Mouse (Mus musculus) heart, embryonic 13.5 days (tissue): ENCODE results near the gene Man2a1. TPM values are rescaled to one million over a fixed set of nuclear protein-coding genes. Genes with fewer than 3 reads are reported as not detected.

ENCODE experiments used
- ATAC-seq: fragments of 200-750 bp; cut with Nextera tagmentation; 2 replicates; pipeline ENCODE4 v1.8.0; 2017; ENCODE audit warnings: moderate TSS enrichment; ENCODE audit not compliant: insufficient number of reproducible peaks, low FRiP score, low TSS enrichment; ENCODE audit errors: extremely low read depth
- H3K27ac ChIP-seq: fragments of 300-500 bp; sonication (generic); replicated peaks from 2 replicates; pipeline ENCODE4 v1.5.1; 2015; ENCODE audit warnings: moderate library complexity, mild to moderate bottlenecking, inconsistent platforms
- H3K27me3 ChIP-seq: fragments of 300-500 bp; sonication (generic); replicated peaks from 2 replicates; pipeline ENCODE4 v1.6.1; 2015; ENCODE audit warnings: mild to moderate bottlenecking, inconsistent platforms
- H3K36me3 ChIP-seq: fragments of 300-500 bp; sonication (generic); 2 replicates; pipeline ENCODE4 v1.6.1; 2015; ENCODE audit warnings: mild to moderate bottlenecking, inconsistent platforms
- H3K4me1 ChIP-seq: fragments of 300-500 bp; sonication (generic); 2 replicates; pipeline ENCODE4 v1.6.1; 2015; ENCODE audit warnings: inconsistent platforms
- H3K4me2 ChIP-seq: fragments of 300-500 bp; sonication (generic); 2 replicates; pipeline ENCODE4 v1.6.1; 2015; ENCODE audit warnings: inconsistent platforms, mild to moderate bottlenecking, moderate library complexity
- H3K4me3 ChIP-seq: fragments of 300-500 bp; sonication (generic); 2 replicates; pipeline ENCODE4 v1.5.1; 2015; ENCODE audit warnings: moderate library complexity, mild to moderate bottlenecking, inconsistent platforms
- H3K9ac ChIP-seq: fragments of 300-500 bp; sonication (generic); 2 replicates; pipeline ENCODE4 v1.6.1; 2015; ENCODE audit warnings: inconsistent platforms, mild to moderate bottlenecking, moderate library complexity
- H3K9me3 ChIP-seq: fragments of 300-500 bp; sonication (generic); 2 replicates; pipeline ENCODE4 v1.6.1; 2016; ENCODE audit warnings: inconsistent platforms
- WGBS: fragments of 180-500 bp; shearing (Covaris S2); methylation state at CpG from one replicate; pipeline ENCODE4 v1.1.7; 2015; ENCODE audit warnings: mixed read lengths; 5-methylcytosine and 5-hydroxymethylcytosine counted together
- polyA plus RNA-seq: library from polyadenylated mRNA; unstranded; fragments of >200 nt; fragmentation: Nextera tagmentation; extraction: Ambion mirVana; gene quantifications from 2 replicates; pipeline ENCODE4 v1.2.1, GENCODE M21; 2015

The Man2a1 gene
- polyA plus RNA-seq, 1 experiment from 2014 or later = 4.4 TPM

GRCm38 (mm10) chr17:64780753-64781490 lies 180.4 kb downstream of the Man2a1 start:
- Histone ChIP-seq H3K9me3 (no peaks in the 10 kb centered on the region), H3K36me3 (no peaks in the 10 kb centered on the region), H3K4me2 (no peak overlapping the region), H3K4me1 (no peaks in the 10 kb centered on the region), H3K9ac (no peak overlapping the region), H3K4me3 (no peak overlapping the region), H3K27ac (no peak overlapping the region), H3K27me3 (no peaks in the 10 kb centered on the region)
- no peak for ATAC-seq
- WGBS = 68% methylated on average over 18 of the region's 18 CpGs

- Histone ChIP-seq H3K9me3 (no peaks in the 10 kb centered on the region), H3K4me1 (0 out of 2 replicates have a peak, but pooled peaks cover 1% of the 10 kb centered on the region), H3K27me3 (0 out of 2 replicates have a peak, but pooled peaks cover 2% of the 10 kb centered on the region), H3K4me2 (no peak overlapping the region), H3K27ac (no peak overlapping the region), H3K36me3 (no peaks in the 10 kb centered on the region), H3K4me3 (no peak overlapping the region), H3K9ac (no peak overlapping the region)
- WGBS = 82% methylated on average over 3 of the region's 3 CpGs
- no peak for ATAC-seq
These were observed 181.8 kb downstream of the Man2a1 start for GRCm38 (mm10) chr17:64782307-64782706.

- no peak overlapping the region for H3K27ac ChIP-seq
- H3K27me3 ChIP-seq = 0 out of 2 replicates have a peak, but pooled peaks cover 8% of the 10 kb centered on the region
- no peak overlapping the region for H3K9ac ChIP-seq
- H3K4me2 ChIP-seq = no peak overlapping the region
- no peaks in the 10 kb centered on the region for H3K36me3 ChIP-seq
- no peak for ATAC-seq
- no peak overlapping the region for H3K4me3 ChIP-seq
- 35% methylated on average over 1 of the region's 1 CpGs for WGBS
- H3K4me1 ChIP-seq = peaks cover 17% of the 10 kb centered on the region
- H3K9me3 ChIP-seq = no peaks in the 10 kb centered on the region
These were observed 185.4 kb downstream of the Man2a1 start for GRCm38 (mm10) chr17:64785961-64786360.

- 76% methylated on average over 13 of the region's 13 CpGs for WGBS
- Histone ChIP-seq H3K27ac (no peak overlapping the region), H3K9ac (no peak overlapping the region), H3K9me3 (no peaks in the 10 kb centered on the region), H3K4me1 (peaks cover 21% of the 10 kb centered on the region), H3K4me2 (no peak overlapping the region), H3K27me3 (0 out of 2 replicates have a peak, but pooled peaks cover 8% of the 10 kb centered on the region), H3K36me3 (no peaks in the 10 kb centered on the region), H3K4me3 (no peak overlapping the region)
- no peak for ATAC-seq
These were observed 187.8 kb downstream of the Man2a1 start for GRCm38 (mm10) chr17:64788301-64788700.

GRCm38 (mm10) chr17:64789175-64789574 lies 188.6 kb downstream of the Man2a1 start:
- Histone ChIP-seq H3K4me2 (no peak overlapping the region), H3K9ac (no peak overlapping the region), H3K4me3 (no peak overlapping the region), H3K36me3 (no peaks in the 10 kb centered on the region), H3K4me1 (peaks cover 21% of the 10 kb centered on the region), H3K27ac (peak overlapping the region; percentile 15; the same call in 1 of the 2 replicates), H3K9me3 (no peaks in the 10 kb centered on the region), H3K27me3 (0 out of 2 replicates have a peak, but pooled peaks cover 8% of the 10 kb centered on the region)
- no peak for ATAC-seq
- 28% methylated on average over 3 of the region's 3 CpGs for WGBS

GRCm38 (mm10) chr17:64792076-64792475 lies 191.5 kb downstream of the Man2a1 start:
- H3K4me1 ChIP-seq = peaks cover 21% of the 10 kb centered on the region
- WGBS = 71% methylated on average over 3 of the region's 3 CpGs
- no peak overlapping the region for H3K9ac ChIP-seq
- no peaks in the 10 kb centered on the region for H3K36me3 ChIP-seq
- H3K27me3 ChIP-seq = 0 out of 2 replicates have a peak, but pooled peaks cover 8% of the 10 kb centered on the region
- ATAC-seq = no peak
- no peaks in the 10 kb centered on the region for H3K9me3 ChIP-seq
- H3K4me3 ChIP-seq = no peak overlapping the region
- H3K27ac ChIP-seq = no peak overlapping the region
- no peak overlapping the region for H3K4me2 ChIP-seq

- H3K4me3 ChIP-seq = no peak overlapping the region
- 0 out of 2 replicates have a peak, but pooled peaks cover 3% of the 10 kb centered on the region for H3K27me3 ChIP-seq
- ATAC-seq = no peak
- H3K9ac ChIP-seq = no peak overlapping the region
- H3K27ac ChIP-seq = no peak overlapping the region
- H3K4me2 ChIP-seq = no peak overlapping the region
- WGBS = 43% methylated on average over 5 of the region's 5 CpGs
- peaks cover 18% of the 10 kb centered on the region for H3K4me1 ChIP-seq
- H3K36me3 ChIP-seq = no peaks in the 10 kb centered on the region
- no peaks in the 10 kb centered on the region for H3K9me3 ChIP-seq
These were observed 192.1 kb downstream of the Man2a1 start for GRCm38 (mm10) chr17:64792623-64793022.

- H3K4me3 ChIP-seq = no peak overlapping the region
- no peak overlapping the region for H3K9ac ChIP-seq
- 42% methylated on average over 11 of the region's 11 CpGs for WGBS
- peaks cover 31% of the 10 kb centered on the region for H3K27me3 ChIP-seq
- peak overlapping the region; percentile 5; the same call in 1 of the 2 replicates for H3K4me2 ChIP-seq
- H3K4me1 ChIP-seq = peaks cover 13% of the 10 kb centered on the region
- H3K27ac ChIP-seq = no peak overlapping the region
- H3K36me3 ChIP-seq = no peaks in the 10 kb centered on the region
- no peak for ATAC-seq
- H3K9me3 ChIP-seq = no peaks in the 10 kb centered on the region
These were observed 201.8 kb downstream of the Man2a1 start for GRCm38 (mm10) chr17:64802168-64802955.

GRCm38 (mm10) chr17:64802956-64803275 lies 202.4 kb downstream of the Man2a1 start:
- Histone ChIP-seq H3K4me2 (no peak overlapping the region), H3K27me3 (peaks cover 35% of the 10 kb centered on the region), H3K9me3 (no peaks in the 10 kb centered on the region), H3K27ac (no peak overlapping the region), H3K4me1 (peaks cover 13% of the 10 kb centered on the region), H3K9ac (no peak overlapping the region), H3K4me3 (no peak overlapping the region), H3K36me3 (no peaks in the 10 kb centered on the region)
- no peak for ATAC-seq
- 60% methylated on average over 7 of the region's 7 CpGs for WGBS
